Mouse (Mus musculus) kidney, adult 2 months (tissue): ENCODE results near the gene Fam76a. TPM values are rescaled to one million over a fixed set of nuclear protein-coding genes. Genes with fewer than 3 reads are reported as not detected.
"Not testable (repeated sequence)": the region's sequence is repeated elsewhere in the genome, so short reads cannot be mapped to it uniquely, and the experiment has no call there.

Experiments
- DNase-seq: peaks from one replicate; pipeline ENCODE4 v3.0.0; 2021
- H3K27ac ChIP-seq: fragments of 200-500 bp; 2 replicates; pipeline ENCODE4 v1.5.1; 2012; ENCODE audit warnings: low read depth, low read length, control low read depth, inconsistent platforms; ENCODE audit not compliant: insufficient read depth
- H3K27me3 ChIP-seq: fragments of 200-500 bp; replicated peaks from 2 replicates; pipeline ENCODE4 v1.6.1; 2012; ENCODE audit warnings: mild to moderate bottlenecking, moderate library complexity, low read length, inconsistent platforms; ENCODE audit not compliant: control insufficient read depth, insufficient read depth
- H3K36me3 ChIP-seq: fragments of 200-500 bp; 2 replicates; pipeline ENCODE4 v1.6.1; 2012; ENCODE audit warnings: mild to moderate bottlenecking, moderate library complexity, low read length, inconsistent platforms; ENCODE audit not compliant: control insufficient read depth, insufficient read depth
- H3K4me1 ChIP-seq: fragments of 200-500 bp; 2 replicates; pipeline ENCODE4 v1.6.1; 2011; ENCODE audit warnings: low read length; ENCODE audit not compliant: control insufficient read depth, insufficient read depth
- H3K4me3 ChIP-seq: fragments of 200-500 bp; 2 replicates; pipeline ENCODE4 v1.5.1; 2011; ENCODE audit warnings: mild to moderate bottlenecking, low read depth, low read length, control low read depth; ENCODE audit not compliant: insufficient read depth
- CTCF ChIP-seq: fragments of 200-500 bp; conservative IDR thresholded peaks from 2 replicates; pipeline ENCODE4 v1.5.1; 2011; ENCODE audit warnings: low read depth, mild to moderate bottlenecking, control low read depth, low read length, moderate library complexity, mixed read lengths; ENCODE audit not compliant: insufficient read depth, insufficient read length
- POLR2A ChIP-seq: fragments of 200-500 bp; IDR thresholded peaks from one replicate; pipeline ENCODE4 v1.6.1; 2011; ENCODE audit warnings: low read depth, low read length, control low read depth
- WGBS: fragments of 180-500 bp; shearing (Covaris S2); methylation state at CpG from one replicate; pipeline ENCODE4 v1.1.7; 2018; 5-methylcytosine and 5-hydroxymethylcytosine counted together
- polyA plus RNA-seq: library from polyadenylated mRNA; depleted of rRNA; stranded (reverse); fragments of >200 nt; gene quantifications from 2 replicates; pipeline ENCODE4 v1.2.3, GENCODE M21; 2012

The Fam76a gene
- polyA plus RNA-seq, 1 experiment, result 16.6 TPM

DNA sequence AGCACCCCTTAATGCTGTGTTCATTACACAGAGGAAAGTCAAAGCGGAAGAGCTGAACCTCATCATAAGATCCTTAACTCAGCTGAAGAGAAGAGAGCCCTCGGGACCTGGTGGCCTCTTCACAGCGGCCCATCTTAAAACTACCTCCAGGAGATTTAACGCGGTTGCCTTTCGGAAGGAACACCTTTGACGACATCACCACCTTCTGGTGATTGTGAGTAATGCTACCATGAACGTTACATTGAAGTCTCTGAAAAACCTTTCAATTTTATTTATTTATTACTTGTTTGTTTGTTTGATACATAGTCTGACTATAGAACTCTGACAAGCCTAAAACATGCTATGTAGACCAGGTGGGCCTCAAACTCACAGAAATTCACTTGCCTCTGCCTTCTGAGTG lies 8.4 kb upstream of the Fam76a start:
- TF ChIP-seq CTCF (peak; percentile 58), POLR2A (no peak)
- H3K36me3 ChIP-seq, result no peaks in the 10 kb centered on the region
- no peak overlapping the region for H3K27ac ChIP-seq

DNA sequence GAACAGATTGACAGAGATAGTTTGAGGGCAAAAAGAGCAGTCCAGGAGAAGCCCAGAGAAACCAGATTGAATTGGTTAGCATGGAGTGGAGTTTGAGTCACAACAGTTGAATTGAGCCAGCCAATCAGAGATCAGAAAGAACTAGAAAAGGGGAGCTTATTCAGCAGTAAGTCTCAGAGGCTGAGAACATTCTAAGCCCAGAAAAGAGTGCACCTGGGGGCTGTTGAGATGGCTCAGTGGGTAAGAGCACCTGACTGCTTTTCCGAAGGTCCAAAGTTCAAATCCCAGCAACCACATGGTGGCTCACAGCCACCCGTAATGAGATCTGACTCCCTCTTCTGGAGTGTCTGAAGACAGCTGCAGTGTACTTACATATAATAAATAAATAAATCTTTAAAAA lies 4.2 kb upstream of the Fam76a start:
- H3K4me3 ChIP-seq, H3K4me1 ChIP-seq, H3K36me3 ChIP-seq, H3K27me3 ChIP-seq: not testable (repeated sequence)
- 48% methylated on average over 2 of the region's 2 CpGs for WGBS
- H3K27ac ChIP-seq, result peak overlapping the region; percentile 46; the same call in 1 of the 2 replicates
- DNase-seq, result peak; percentile 78

More for the DNA sequence above, 8.4 kb upstream of the Fam76a start:
- WGBS, result 13% methylated on average over 8 of the region's 8 CpGs
- H3K27me3 ChIP-seq, result no peaks in the 10 kb centered on the region
- peak; percentile 67 for DNase-seq
- H3K4me3 ChIP-seq, result no peak overlapping the region
- H3K4me1 ChIP-seq, result peaks cover 2% of the 10 kb centered on the region; the same call in 1 of the 2 replicates

DNA sequence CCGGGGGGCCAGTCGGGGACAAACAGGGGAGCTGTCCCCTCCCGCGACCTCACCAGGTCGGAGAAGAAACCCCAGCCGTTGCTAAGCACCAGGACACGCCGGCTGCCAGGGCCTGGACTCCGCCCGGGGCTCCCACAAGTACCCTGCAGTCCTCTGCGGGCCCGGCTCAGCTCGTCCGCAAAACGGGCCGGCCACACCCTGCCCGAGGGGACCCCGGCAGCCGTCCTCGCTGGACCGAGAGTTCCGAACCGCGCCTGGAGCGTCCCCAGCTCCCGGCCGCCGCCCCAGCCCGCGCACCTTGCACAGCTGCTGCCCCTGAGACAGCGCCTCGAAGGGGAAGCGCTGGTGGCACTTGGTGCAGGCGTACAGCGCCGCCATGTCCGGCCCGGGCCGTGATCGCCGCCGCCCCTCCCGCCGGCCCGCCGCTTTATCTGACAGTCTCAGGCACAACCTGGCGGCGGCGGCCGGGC lies 262 bp downstream of the Fam76a start:
- peak overlapping the region; percentile 95 for H3K27ac ChIP-seq

DNA sequence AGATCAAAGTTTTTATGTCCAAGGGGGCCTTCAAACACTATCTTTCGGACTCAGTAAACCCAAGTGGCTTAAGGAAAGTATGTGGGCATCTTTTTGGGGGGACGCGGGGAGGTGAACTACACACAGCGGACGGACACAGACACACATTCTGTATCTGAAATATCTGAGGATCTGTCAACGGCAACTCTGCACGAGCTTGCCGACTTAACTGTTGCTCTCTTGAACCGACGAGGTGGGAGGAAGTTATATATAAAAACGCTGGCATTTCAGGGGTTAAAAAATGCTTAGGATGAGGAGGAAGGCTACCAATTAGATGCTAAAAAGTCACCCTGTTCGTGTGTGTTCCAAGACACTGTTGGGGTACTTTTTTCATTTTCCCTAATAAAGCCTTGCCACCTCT lies 870 bp downstream of the Fam76a start:
- WGBS, result 38% methylated on average over 12 of the region's 12 CpGs

More for the DNA sequence above, 262 bp downstream of the Fam76a start:
- peak overlapping the region; percentile 87 for H3K4me3 ChIP-seq
- TF ChIP-seq CTCF, result no peak
- TF ChIP-seq POLR2A, result peak; percentile 42
- DNase-seq, result peak; percentile 61
- H3K27me3 ChIP-seq, result no peaks in the 10 kb centered on the region
- peaks cover 8% of the 10 kb centered on the region; the same call in 1 of the 2 replicates for H3K4me1 ChIP-seq
- H3K36me3 ChIP-seq, result no peaks in the 10 kb centered on the region
- 0% methylated on average over 37 of the region's 50 CpGs for WGBS

DNA sequence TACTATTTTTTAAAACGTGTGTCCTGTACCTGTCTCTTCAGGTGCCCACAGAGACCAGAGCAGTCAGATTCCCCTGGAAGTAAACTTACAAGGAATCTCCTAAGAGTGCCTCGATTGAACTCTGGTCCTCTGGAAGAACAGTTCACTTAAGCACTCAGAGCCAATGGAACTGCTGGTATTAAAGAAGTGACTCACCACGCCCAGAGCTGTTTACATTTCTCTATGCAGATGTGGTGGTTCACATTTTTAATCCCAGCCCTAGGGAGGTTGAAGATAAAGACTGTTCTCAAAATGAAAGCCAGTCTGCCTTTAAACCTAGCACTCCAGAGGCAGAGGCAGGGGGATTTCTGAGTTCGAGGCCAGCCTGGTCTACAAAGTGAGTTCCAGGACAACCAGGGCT lies 2.2 kb downstream of the Fam76a start:
- DNase-seq, result no peak
- Histone ChIP-seq H3K27me3 (no peaks in the 10 kb centered on the region), H3K36me3 (peaks cover 4% of the 10 kb centered on the region), H3K27ac (no peak overlapping the region), H3K4me3 (no peak overlapping the region), H3K4me1 (peaks cover 5% of the 10 kb centered on the region; the same call in 1 of the 2 replicates)
- 90% methylated on average over 4 of the region's 4 CpGs for WGBS
- TF ChIP-seq POLR2A (no peak), CTCF (no peak)

More for the DNA sequence above, 870 bp downstream of the Fam76a start:
- Histone ChIP-seq H3K36me3 (no peaks in the 10 kb centered on the region; the same call in 1 of the 2 replicates), H3K4me1 (peaks cover 8% of the 10 kb centered on the region; the same call in 1 of the 2 replicates), H3K4me3 (peak overlapping the region; percentile 87), H3K27ac (no peak overlapping the region; the same call in 1 of the 2 replicates), H3K27me3 (no peaks in the 10 kb centered on the region)
- DNase-seq, result no peak
- TF ChIP-seq POLR2A (no peak), CTCF (no peak)

DNA sequence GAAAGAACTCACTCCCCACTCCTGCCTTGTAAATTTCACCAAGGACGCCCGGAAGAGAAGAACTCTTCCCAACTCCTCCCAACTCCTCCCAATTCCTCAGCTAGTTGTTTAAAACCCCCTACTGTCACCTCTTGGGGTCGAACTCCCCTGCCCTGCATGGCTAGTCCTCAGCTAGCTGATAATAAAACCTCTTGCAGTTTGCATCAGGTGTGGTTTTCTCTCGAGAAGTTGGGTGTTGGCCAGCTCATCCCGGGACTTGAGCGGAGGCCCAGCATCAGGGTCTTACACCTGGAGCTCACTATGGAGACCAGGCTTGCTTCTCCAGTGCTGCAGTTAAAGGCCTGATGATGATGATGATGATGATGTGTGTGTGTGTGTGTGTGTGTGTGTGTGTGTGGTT lies 3.9 kb downstream of the Fam76a start:
- H3K4me3 ChIP-seq, H3K36me3 ChIP-seq, H3K27ac ChIP-seq, H3K27me3 ChIP-seq, DNase-seq, H3K4me1 ChIP-seq: not testable (repeated sequence)
- 76% methylated on average over 6 of the region's 6 CpGs for WGBS

DNA sequence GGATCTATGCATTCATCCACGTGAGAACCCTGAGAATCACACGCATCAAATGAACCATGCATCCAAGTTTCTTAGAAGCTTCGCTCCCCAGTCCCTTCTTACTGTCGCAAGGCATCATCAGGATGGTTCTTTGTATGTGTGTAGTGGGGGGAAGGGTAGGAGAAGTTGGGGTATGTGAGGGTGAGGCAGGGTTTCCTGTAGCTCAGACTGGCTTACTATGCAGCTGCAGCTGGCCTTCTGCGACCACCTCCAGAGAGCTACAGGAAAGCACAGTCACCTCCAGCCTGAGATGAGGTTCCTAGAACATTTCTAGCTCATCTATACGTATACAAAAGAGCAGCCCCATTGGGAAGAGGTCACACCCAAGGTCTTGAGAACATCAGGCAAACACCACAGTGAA lies 10.2 kb downstream of the Fam76a start:
- DNase-seq, result no peak
- H3K36me3 ChIP-seq, result peaks cover 13% of the 10 kb centered on the region
- H3K27me3 ChIP-seq, result no peaks in the 10 kb centered on the region
- H3K4me1 ChIP-seq, result peaks cover under 1% of the 10 kb centered on the region; the same call in 1 of the 2 replicates
- H3K27ac ChIP-seq, result no peak overlapping the region
- WGBS, result 90% methylated on average over 6 of the region's 6 CpGs
- TF ChIP-seq CTCF (no peak), POLR2A (no peak)
- H3K4me3 ChIP-seq, result no peak overlapping the region
